Mouse (Mus musculus) heart, postnatal 25 days (tissue): ENCODE measurements around the gene Pitpnm1. TPM values are rescaled to one million over a fixed set of nuclear protein-coding genes. Genes with fewer than 3 reads are reported as not detected.
"Not testable (repeated sequence)": the region's sequence is repeated elsewhere in the genome, so short reads cannot be mapped to it uniquely, and the experiment has no call there.

Experiments
- DNase-seq: peaks from one replicate; pipeline ENCODE4 v3.0.0; 2022; ENCODE audit warnings: low spot score
- intact Hi-C: fragments of 180-260 bp; cut with DNase I; formaldehyde crosslinking; loops from one replicate; pipeline ENCODE4 v1.15.1; 2025
- total RNA-seq, 2 experiments: library from RNA; stranded (reverse); gene quantifications; 2 replicates each; pipeline ENCODE4 v1.2.3; 2021

The Pitpnm1 gene
- total RNA-seq, 2 experiments from 2014 or later, result 20.8 to 22.1 TPM

DNA sequence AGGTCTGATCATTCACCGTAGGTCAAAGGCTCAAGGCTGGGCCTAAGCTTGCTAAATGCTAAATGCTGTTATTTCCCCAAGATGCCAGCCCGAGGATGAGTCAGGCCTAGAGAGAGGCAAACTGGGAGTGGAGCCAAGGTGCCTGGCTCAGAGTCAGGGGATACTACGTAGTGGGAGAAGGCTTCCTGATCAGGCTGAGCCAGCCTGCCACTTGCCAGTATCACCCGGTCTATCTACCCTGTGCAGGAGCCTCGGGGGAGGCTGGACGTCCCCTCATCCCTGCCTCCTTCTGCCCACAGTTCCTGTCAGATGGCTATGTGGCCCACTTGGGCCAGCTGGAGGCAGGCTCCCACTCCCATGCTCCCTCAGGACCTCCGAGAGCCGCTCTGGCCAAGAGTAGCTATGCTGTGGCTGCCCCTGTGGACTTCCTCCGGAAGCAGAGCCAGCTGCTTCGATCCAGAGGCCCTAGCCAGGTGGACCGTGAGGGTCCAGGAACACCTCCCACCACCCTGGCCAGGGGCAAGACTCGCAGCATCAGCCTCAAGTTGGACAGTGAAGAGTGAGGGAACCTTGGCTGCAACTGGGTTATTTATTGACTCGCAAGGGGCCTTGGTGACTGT, 13.5 kb downstream of the Pitpnm1 start:
- peak; percentile 60 for DNase-seq
- intact Hi-C loops, result no loop called here

DNA sequence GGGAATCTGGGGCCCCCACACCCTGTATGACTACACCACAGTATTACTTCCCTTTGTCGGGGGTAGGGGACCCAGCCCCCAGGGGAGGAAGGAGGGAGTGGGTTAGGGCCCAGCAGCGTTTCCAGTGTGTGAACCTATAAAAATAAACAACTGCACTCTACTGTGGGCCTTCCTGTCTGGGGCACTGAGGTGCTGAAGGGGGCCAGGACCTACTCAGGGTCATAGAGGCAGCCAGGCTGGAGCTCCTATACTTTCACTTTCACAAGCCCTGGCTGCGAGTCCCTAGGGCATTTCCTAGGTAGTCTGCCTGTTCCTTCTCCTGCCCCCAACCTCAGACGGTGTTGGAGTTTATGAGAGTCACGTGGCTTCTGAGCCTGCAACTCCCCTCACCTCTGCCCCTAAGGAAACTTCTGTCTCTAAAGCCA, 14.0 kb downstream of the Pitpnm1 start:
- DNase-seq, result no peak
- intact Hi-C loops, result no loop called here

DNA sequence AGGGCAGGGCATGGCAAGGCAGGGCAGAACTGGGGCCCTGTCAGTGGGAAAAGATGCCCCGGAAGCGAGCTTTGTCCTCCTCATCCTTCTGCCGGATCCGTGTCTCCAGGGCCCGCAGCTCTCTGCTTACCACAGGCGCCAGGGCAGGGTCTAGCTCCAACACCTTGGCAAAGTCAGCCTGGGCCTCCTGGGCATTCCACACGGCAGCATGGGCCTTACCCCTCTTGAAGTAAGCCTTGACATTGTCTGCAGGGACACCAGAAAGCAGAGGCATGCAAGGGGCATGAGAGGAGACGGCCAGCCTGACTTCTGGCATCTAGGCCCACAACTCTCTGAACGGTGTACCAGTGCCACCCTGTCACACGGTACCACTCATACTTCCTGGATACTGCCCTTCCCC, 14.8 kb downstream of the Pitpnm1 start:
- intact Hi-C loops, result no loop called here
- DNase-seq, result no peak

DNA sequence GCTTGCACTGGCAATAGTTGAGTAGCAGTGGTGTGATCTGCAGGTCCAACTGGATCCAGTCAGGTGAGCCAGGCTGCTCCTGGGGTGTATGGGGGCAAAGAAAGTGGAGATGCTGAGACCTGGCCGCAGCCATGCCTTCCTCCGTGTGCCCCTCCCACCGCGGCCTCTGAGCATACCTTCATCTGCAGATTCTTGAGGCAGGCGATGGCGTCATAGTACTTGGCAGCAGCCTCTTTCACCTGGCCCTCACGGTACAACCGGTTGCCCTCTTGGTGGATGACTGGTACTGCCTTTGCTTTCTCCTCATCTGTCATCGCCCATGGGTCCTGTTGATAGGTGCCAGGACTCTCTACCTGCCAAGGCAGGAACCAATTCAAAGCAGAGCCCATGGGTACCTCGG, 15.3 kb downstream of the Pitpnm1 start:
- intact Hi-C loops, result no loop called here
- DNase-seq, result no peak

DNA sequence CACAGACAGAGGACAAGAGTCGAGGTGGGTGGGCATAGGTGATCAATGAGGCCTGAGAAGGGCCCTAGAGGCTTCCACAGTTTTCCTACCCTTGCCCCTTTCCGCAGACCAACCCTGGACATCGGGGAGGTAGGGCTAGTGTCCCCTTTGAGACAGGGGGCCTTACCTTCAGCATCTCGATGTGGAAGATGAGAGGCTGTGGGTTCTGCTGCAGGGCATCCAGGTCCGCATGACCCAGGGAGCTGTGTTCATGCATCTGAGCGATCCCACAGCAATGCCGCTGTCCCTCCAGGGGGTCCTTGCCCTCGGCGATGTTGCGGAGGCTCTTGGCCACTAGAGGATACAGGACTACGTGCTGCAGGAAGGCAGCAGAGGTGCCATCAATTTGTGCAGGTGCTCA, 16.0 kb downstream of the Pitpnm1 start:
- no peak for DNase-seq
- intact Hi-C loops, result no loop called here

DNA sequence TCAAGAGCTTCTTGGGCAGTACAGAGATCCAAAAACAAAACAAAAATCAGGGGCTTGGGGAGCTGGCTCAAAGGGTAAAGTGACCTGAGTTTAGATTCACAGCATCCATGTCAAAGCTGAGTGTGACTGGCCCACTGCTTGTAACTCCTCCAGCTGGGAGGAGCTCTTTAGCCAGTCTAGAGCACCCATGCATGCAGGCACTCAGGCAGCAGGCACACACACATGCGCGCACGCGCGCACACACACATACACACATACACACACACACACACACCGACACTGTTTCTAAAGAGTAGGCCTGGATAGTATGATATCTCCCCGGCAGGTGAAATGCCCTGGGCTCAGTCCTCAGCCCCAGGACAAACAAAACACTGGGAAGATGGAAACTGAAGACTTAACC, 17.2 kb downstream of the Pitpnm1 start:
- DNase-seq, result no peak
- intact Hi-C loops, result no loop called here

DNA sequence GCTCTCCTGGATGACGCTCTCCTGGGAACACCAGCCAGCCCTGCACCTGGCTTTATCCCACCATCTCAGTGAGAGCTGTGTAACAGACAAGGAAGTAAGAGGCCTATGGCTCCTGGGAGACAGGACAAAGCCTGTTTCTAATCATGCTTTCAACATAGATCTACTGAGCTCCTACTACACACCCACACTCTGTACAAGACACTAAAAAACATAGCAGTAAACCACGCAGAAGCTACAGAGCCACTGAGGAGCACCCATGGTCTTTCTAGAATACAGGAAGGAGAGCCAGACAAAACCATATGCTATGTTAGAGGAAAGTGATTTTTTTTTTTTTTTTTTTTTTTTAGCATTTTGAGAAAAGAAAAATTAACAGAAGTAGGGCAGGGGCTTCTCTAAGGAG, 18.6 kb downstream of the Pitpnm1 start:
- intact Hi-C loops, result loop anchor here (2.0 kb wide), 1 partner anchor 18 kb away; no protein-coding TSS in a partner anchor
- no peak for DNase-seq

DNA sequence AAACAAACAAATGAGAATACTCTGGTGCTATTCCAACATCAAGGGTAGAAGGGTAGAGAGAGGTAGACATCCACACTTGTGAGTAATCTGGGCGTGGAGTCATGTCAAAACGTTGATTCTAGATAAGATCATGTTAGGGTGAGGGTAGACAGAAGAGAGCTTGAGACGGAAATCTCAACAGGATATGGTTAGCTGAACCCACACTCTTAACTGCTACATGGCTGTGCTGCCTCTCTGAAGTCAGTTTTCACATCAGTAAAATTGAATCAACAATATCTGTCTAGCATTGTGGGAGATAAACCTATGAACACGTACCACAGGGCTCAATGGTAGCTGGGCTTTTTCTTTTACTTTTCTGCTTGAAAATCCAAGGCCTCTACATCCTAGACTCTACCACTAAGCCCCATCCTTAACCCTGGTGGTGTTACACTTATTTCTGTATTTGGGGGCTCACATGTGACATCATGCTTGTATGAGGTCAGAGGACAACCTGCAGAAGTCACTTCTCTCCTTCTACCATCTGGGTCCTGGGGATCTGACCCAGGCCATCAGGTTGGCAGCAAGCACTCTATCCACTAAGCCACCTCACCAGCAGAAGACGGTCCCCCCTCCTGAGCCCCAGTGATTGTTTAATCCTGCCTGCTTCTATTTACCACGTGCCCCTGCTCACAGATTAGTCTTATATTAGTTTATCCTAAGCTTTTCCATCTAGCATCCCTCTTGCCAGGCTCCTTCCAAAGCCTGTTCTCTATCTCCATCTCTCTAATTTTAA, 20.1 kb downstream of the Pitpnm1 start:
- DNase-seq, result no peak
- intact Hi-C loops, result loop anchor here (2.0 to 5.0 kb wide), 2 partner anchors 19 to 107 kb away; no protein-coding TSS in a partner anchor

DNA sequence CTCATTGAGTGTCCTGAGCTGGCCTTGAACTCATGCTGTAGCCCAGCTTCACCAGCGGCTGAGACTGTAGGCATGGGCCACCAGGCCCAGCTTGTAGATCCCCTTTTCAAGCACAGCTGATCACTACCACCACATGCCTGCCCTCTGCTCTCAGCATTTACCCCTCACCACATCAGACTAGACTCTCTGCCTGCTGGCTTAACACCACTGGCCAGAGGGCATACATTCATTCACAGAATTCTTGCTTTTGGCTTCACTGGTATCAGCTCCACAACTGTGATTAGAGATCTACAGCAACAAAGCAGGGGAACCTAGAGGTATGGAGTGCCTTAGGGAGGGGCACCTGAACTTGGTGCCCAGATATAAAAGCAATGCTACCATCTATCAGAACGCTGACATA, 20.7 kb downstream of the Pitpnm1 start:
- DNase-seq, result no peak
- intact Hi-C loops, result loop anchor here (5.0 kb wide), 1 partner anchor 107 kb away; no protein-coding TSS in a partner anchor

DNA sequence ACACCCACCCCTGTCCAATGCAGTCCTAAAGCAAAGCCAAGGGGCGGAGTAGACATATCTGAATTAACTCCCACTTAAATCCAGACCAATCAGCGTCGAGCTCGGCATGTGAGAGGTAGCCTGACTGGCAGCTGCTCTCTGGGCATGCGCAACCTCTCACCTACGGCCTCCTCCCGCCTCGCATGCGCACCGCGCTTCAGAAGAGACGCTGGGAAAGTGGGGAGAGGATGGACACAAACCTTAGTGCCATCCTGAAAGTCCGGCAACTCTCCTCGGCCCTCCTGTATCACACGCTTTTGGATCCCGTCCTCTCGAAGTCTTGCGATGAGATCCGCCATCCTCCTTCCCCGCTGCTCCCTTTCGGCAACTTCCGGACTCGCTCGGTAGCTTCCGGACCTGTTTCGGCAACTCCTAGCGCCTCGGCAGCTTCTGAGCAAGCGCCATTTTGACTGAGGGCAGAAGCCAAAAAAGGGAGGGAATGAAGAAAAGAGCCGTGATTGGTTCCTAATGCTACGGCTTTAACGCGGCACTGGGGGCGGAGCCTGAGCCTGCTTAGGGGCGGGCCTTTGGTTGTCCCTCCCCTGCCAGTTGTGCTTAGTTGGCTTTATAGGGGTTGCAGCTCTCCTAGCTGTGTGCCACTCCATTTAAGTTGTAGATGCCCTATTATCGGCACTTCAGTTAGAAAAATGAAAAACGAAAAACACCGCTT, 21.5 kb downstream of the Pitpnm1 start:
- DNase-seq, result peak; percentile 94
- intact Hi-C loops, result loop anchor here (5.0 kb wide), 1 partner anchor 106 kb away; no protein-coding TSS in a partner anchor

DNA sequence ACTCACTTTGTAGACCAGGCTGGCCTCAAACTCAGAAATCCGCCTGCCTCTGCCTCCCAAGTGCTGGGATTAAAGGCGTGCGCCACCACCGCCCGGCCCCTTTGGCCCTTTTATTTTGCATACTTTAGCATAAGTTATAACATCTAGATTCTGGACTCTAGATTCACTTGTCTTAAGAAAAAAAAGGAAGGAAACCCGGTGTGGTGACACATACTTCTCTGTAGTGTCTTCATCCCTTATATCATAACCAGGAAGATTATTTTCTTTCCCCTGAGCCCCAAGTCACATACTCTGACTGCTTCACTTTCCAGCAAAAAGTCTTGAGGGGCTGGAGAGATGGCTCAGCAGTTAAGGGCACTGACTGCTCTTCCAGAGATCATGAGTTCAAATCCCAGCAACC, 22.1 kb downstream of the Pitpnm1 start:
- DNase-seq, result not testable (repeated sequence)
- intact Hi-C loops, result loop anchor here (5.0 kb wide), 1 partner anchor 105 kb away; no protein-coding TSS in a partner anchor

DNA sequence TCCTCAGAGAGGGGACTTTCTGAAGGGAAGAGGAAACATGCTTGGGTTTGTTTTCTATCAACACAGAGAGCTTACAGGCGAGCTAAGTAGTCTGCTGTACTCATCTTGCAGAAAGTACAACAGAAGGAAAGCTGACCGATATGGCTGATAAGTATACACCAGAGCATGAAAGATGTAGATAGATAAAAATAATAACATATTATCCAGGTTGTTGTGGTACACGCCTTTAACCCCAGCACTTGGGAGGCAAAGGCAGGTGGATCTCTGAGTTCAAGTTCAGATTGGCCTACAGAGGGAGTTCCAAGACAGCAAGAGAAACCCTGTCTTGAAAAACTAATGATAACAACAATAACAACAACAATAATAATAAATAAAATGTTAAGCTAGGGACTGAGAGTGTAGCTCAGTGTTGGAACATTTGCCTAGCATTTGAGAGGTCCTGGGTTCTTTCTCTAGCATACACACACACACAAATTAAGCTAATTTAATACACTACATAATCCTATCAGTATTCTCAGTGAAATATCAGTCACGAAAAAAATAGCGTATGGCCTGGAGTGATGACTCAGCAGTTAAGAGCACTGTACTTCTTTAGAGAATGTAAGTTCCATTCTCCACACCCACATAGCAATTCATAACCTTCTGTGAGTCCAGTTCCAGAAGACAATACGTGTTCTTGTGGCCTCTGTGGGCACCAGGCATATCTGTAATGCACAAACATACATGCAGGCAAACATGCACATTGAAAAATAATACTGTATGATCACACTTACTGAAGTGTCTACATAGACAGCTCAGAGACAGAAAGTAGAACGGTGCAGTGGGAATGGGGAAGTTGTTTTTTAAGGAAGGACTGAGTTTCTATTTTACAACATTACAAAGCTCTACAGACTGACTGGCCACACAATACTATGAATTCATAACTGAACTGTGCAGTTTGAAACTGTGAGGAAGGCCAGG, 22.9 kb downstream of the Pitpnm1 start:
- DNase-seq, result no peak
- intact Hi-C loops, result loop anchor here (5.0 kb wide), 1 partner anchor 105 kb away; no protein-coding TSS in a partner anchor

DNA sequence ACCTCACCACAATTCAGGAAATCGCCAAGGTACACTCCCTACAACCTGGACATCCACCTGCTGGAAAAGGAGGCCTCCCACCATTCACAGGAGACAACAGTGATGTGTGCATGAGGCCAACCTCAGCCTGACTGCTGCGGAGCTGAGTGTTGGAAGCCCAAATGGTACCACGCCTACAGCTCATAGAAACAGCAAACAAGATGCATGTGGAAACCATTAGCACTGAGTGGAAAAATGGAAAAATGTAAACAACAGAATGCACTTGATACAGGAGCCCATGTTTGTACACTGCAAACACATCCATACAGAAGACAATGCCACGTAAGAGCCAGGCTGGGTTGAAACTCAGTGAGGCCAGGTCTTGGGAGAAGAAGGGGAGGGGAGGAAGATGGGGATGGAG, 24.6 kb downstream of the Pitpnm1 start:
- intact Hi-C loops, result loop anchor here (5.0 kb wide), 1 partner anchor 103 kb away; no protein-coding TSS in a partner anchor
- no peak for DNase-seq

DNA sequence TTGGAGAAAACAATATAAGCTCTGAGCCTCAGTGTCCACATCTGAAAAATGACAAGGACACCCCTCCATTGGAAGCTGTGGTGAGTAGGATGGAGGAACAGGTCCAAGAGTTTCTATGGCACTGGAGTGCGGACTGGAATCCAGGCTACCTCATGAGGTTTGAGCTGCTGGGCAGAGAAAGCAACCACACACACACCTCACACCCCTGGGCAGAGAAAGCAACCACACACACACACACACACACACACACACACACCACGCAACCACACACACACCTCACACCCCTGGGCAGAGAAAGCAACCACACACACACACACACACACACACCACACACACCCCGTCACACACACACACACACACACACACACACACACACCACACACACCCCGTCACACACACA, 25.5 kb downstream of the Pitpnm1 start:
- DNase-seq, intact Hi-C loops: not testable (repeated sequence)

DNA sequence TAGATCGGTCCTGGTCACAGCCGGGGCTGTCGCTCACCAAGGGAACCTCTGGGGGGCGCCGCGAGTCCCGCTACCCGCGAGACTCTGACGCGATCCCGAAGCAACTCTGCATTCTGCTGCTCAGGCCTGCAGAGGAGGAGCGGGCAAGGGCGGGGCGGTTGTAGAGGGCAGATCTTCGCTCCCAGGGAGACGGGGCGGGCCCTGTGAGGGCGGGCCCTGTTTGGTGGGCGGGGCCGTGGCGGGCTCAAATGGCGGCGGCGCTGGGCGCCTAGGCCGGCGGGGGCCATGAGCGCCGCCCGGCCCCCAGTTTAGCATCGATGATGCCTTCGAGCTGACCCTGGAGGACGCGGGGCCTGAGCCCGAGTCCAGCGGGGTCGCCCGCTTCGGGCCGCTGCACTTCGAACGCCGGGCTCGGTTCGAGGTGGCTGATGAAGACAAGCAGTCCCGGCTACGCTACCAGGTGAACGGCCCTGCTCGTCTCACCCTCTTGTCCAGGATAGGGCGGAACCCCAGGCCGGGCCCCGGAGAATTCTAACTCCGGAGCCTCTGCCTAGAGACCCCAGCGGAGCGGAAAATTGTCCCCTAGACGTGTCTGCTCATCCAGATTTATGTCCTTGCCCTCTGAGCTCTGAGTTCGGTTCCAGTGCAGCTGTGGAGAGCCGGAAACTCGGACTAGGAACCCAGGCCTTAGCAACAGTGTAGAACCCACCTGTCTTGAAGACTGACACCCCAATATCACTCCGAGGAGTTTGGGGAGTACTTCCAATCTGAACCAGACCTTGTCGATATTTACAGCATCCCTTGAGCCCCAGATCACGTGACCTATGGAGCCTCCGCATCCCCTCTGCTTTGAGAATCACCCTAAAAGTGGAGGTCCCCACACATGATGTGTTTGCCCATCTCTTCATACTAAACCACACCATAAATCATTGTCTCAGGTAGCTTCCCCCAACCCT, 26.2 kb downstream of the Pitpnm1 start, which contains the start of gene Aip:
Gene Aip (minus strand): TSS at position 118 of the 956 bp plus-strand sequence.
- DNase-seq, result peak; percentile 97

DNA sequence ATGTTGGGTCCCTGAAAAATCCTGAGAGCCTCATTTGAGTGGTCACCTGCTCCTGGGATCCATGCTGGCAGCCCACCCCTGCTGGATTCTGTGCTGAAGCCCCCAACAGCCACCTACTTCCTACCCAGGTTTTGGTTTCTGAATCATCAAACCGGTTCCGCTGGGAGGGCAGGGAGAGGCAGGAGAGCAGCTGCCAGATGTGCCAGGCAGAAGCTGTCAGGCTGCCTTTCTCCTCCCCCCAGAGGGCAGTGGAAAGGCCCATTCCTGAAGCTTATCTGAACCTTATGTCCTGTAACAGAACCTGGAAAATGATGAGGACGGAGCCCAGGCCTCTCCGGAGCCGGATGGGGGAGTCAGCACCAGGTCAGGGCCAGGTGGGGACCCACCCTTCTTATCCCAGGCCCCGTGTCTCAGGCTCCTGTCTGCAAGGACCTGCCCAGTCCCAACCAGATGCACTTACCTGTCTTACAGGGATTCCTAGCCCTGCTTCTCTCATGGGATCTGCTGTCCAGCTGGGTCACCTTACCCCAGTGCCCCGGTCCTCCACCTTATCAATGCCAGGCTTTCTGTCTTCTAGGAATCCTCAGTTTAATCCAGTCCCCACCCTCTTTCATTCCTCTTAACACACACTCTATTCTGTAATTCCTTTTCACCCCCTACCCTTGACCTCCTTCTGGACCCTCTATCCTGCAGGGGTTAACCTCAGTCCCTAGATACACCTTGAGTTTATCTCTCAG, 27.1 kb downstream of the Pitpnm1 start:
- intact Hi-C loops, result loop anchor here (2.0 kb wide), 1 partner anchor 36 kb away; the partner anchor contains the start of gene Rps6kb2
- DNase-seq, result no peak

More for the DNA sequence above, 26.2 kb downstream of the Pitpnm1 start, which contains the start of gene Aip:
- intact Hi-C loops, result loop anchor here (2.0 kb wide), 1 partner anchor 37 kb away; the partner anchor contains the start of gene Rps6kb2

DNA sequence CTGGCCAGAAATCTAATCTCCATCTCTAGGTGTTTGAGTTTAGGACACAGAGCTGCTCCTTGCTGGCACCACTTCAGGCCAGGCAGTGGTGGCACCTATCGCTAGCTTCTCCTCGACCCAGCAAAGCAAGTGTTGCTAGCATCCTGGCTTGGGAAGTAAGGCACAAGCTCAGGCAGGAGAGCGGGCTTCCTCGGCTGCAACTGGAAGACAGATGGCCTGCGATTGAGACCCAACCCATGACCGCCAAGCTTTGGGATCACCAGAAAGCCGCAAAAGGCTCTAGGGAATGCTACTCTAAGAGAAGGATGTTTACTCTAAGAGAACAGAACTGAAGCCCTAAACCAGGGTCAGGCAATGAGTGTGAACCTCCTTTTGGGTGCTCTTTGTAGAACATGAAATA, 29.7 kb downstream of the Pitpnm1 start:
- intact Hi-C loops, result no loop called here
- no peak for DNase-seq
